Mouse (Mus musculus) ES-E14 (cell line): ENCODE data around the gene Dnajc7.

ENCODE experiments used
- CHD2 ChIP-seq: IDR thresholded peaks from 2 replicates; pipeline ENCODE4 v1.6.1; 2014; ENCODE audit warnings: mild to moderate bottlenecking, low read depth, low read length, inconsistent platforms
- HCFC1 ChIP-seq: IDR thresholded peaks from 2 replicates; pipeline ENCODE4 v1.6.1; 2012; ENCODE audit warnings: low read length, inconsistent platforms, borderline replicate concordance; ENCODE audit not compliant: insufficient read depth
- MAFK ChIP-seq: IDR thresholded peaks from 2 replicates; pipeline ENCODE4 v1.6.1; 2014; ENCODE audit warnings: mild to moderate bottlenecking, low read depth, low read length, inconsistent platforms; ENCODE audit not compliant: insufficient read depth
- ZC3H11A ChIP-seq: IDR thresholded peaks from 2 replicates; pipeline ENCODE4 v1.6.1; 2012; ENCODE audit warnings: low read depth, mild to moderate bottlenecking, inconsistent platforms, low read length, borderline replicate concordance
- ZNF384 ChIP-seq: IDR thresholded peaks from 2 replicates; pipeline ENCODE4 v1.6.1; 2012; ENCODE audit warnings: low read depth, low read length, inconsistent platforms

- TF ChIP-seq MAFK = no peak
- no peak for TF ChIP-seq ZNF384
- no peak for TF ChIP-seq CHD2
- TF ChIP-seq ZC3H11A = no peak
- TF ChIP-seq HCFC1 = no peak
Measured at GRCm38 (mm10) chr11:100564703-100565102, 55.3 kb downstream of the Dnajc7 start.
